Comparison of ENCODE assay signal across 8 mouse cellular contexts in genomic region chr12:106379151-106379594, GRCm38 (mm10).
DNase-seq lines count a peak whose midpoint lies in the region; ATAC-seq and TF ChIP-seq lines count a peak whose summit lies in the region.

No protein-coding gene starts in this region.

- TF ChIP-seq CTCF in spleen, adult 2 months (IDR thresholded peaks at IDR 0.05; ENCODE audit: extremely low read depth, insufficient read depth, insufficient read length, insufficient replicate concordance): peak; percentile 16; the same call in 1 of the 2 replicates
- peak; percentile 77 for TF ChIP-seq CTCF in hindbrain, postnatal 0 days (IDR thresholded peaks at IDR 0.05; ENCODE audit: low read depth)

- DNase-seq in spleen, adult 2 months (ENCODE audit: low read depth in 1 of 2, low spot score in 2 of 2): no peak
- no peak for DNase-seq in spleen, postnatal 4 days (ENCODE audit: low spot score in 2 of 2)
- DNase-seq in embryonic facial prominence, embryonic 14.5 days (ENCODE audit: low spot score): peak; percentile 51
- peak; percentile 64 for DNase-seq in hindbrain, postnatal 0 days (ENCODE audit: low spot score)
- no peak for DNase-seq in liver, embryonic 13.5 days
- DNase-seq in retina, postnatal 7 days (ENCODE audit: low read depth, low spot score): peak; percentile 23
- DNase-seq in right cerebral cortex, adult 2 months (ENCODE audit: low spot score in 2 of 2): no peak
- DNase-seq in left cerebral cortex, postnatal 14 days (ENCODE audit: low spot score in 2 of 2): no peak

- ATAC-seq in embryonic facial prominence, embryonic 14.5 days (ENCODE audit: low read depth): 0 out of 2 replicates have a peak, but pooled peaks have one; percentile 62
- peak; percentile 74; the same call in 1 of the 2 replicates for ATAC-seq in hindbrain, postnatal 0 days
- no peak for ATAC-seq in liver, embryonic 13.5 days (ENCODE audit: low read depth)

- H3K4me1 ChIP-seq in spleen, adult 2 months (ENCODE audit: control insufficient read depth, insufficient read depth, insufficient read length): no peaks in the 10 kb centered on the region
- no peaks in the 10 kb centered on the region for H3K4me1 ChIP-seq in embryonic facial prominence, embryonic 14.5 days (ENCODE audit: control insufficient read depth, insufficient read depth, low read length)
- 0 out of 2 replicates have a peak, but pooled peaks cover 4% of the 10 kb centered on the region for H3K4me1 ChIP-seq in hindbrain, postnatal 0 days (ENCODE audit: insufficient read depth, low read length)
- no peaks in the 10 kb centered on the region for H3K4me1 ChIP-seq in liver, embryonic 13.5 days (replicated peaks)

- peak overlapping the region; percentile 46 for H3K4me2 ChIP-seq in embryonic facial prominence, embryonic 14.5 days (ENCODE audit: low read depth, low read length)
- H3K4me2 ChIP-seq in hindbrain, postnatal 0 days (ENCODE audit: low read depth, low read length): peak overlapping the region; percentile 53
- H3K4me2 ChIP-seq in liver, embryonic 13.5 days: peak overlapping the region; percentile 46

- intact Hi-C loops in left cerebral cortex, postnatal 14 days (cut with DNase I): loop anchor here (5.0 to 10.0 kb wide), 2 partner anchors 74 to 98 kb away; no protein-coding TSS in a partner anchor

- no peaks in the 10 kb centered on the region for H3K27me3 ChIP-seq in spleen, adult 2 months (ENCODE audit: control insufficient read depth, insufficient read depth, low read length)
- peaks cover 11% of the 10 kb centered on the region for H3K27me3 ChIP-seq in embryonic facial prominence, embryonic 14.5 days (replicated peaks; ENCODE audit: control insufficient read depth, insufficient read depth, low read length)
- 0 out of 2 replicates have a peak, but pooled peaks cover 4% of the 10 kb centered on the region for H3K27me3 ChIP-seq in hindbrain, postnatal 0 days (ENCODE audit: insufficient read depth, low read length)
- H3K27me3 ChIP-seq in liver, embryonic 13.5 days: peaks cover 11% of the 10 kb centered on the region; the same call in 1 of the 2 replicates

- no peak overlapping the region for H3K4me3 ChIP-seq in spleen, adult 2 months (ENCODE audit: extremely low read depth, insufficient read depth, insufficient read length)
- H3K4me3 ChIP-seq in embryonic facial prominence, embryonic 14.5 days (ENCODE audit: low read depth, low read length): peak overlapping the region; percentile 29
- H3K4me3 ChIP-seq in hindbrain, postnatal 0 days (ENCODE audit: low read length): peak overlapping the region; percentile 24
- no peak overlapping the region for H3K4me3 ChIP-seq in liver, embryonic 13.5 days (replicated peaks)

- 7% methylated on average over 14 of the region's 14 CpGs for WGBS in spleen, adult 2 months
- 2% methylated on average over 14 of the region's 14 CpGs for WGBS in embryonic facial prominence, embryonic 14.5 days
- WGBS in hindbrain, postnatal 0 days: 2% methylated on average over 14 of the region's 14 CpGs
- WGBS in liver, embryonic 13.5 days (ENCODE audit: insufficient replicate concordance): 6% methylated on average over 14 of the region's 14 CpGs

- H3K36me3 ChIP-seq in spleen, adult 2 months (ENCODE audit: control insufficient read depth, insufficient read depth, low read length): no peaks in the 10 kb centered on the region
- no peaks in the 10 kb centered on the region for H3K36me3 ChIP-seq in embryonic facial prominence, embryonic 14.5 days (ENCODE audit: control insufficient read depth, insufficient read depth, low read length)
- no peaks in the 10 kb centered on the region for H3K36me3 ChIP-seq in hindbrain, postnatal 0 days (ENCODE audit: insufficient read depth, low read length)
- H3K36me3 ChIP-seq in liver, embryonic 13.5 days: no peaks in the 10 kb centered on the region

- peak overlapping the region; percentile 19; the same call in 1 of the 2 replicates for H3K9ac ChIP-seq in embryonic facial prominence, embryonic 14.5 days (ENCODE audit: low read depth, low read length)
- no peak overlapping the region for H3K9ac ChIP-seq in hindbrain, postnatal 0 days (replicated peaks; ENCODE audit: low read length)
- H3K9ac ChIP-seq in liver, embryonic 13.5 days: no peak overlapping the region

- no peak for TF ChIP-seq POLR2A in spleen, adult 2 months (IDR thresholded peaks at IDR 0.05; ENCODE audit: low read depth, low read length)

- no peak overlapping the region for H3K27ac ChIP-seq in spleen, adult 2 months (ENCODE audit: insufficient read depth, low read length)
- no peak overlapping the region for H3K27ac ChIP-seq in embryonic facial prominence, embryonic 14.5 days (replicated peaks; ENCODE audit: low read depth, low read length)
- H3K27ac ChIP-seq in hindbrain, postnatal 0 days: no peak overlapping the region
- no peak overlapping the region for H3K27ac ChIP-seq in liver, embryonic 13.5 days

- H3K9me3 ChIP-seq in embryonic facial prominence, embryonic 14.5 days (ENCODE audit: control insufficient read depth, low read length): no peaks in the 10 kb centered on the region
- H3K9me3 ChIP-seq in hindbrain, postnatal 0 days (ENCODE audit: low read length): no peaks in the 10 kb centered on the region
- H3K9me3 ChIP-seq in liver, embryonic 13.5 days (replicated peaks): no peaks in the 10 kb centered on the region

Comparison
In these comparisons a context has a peak if more than half of its experiments do, and no peak if none do; other contexts are left out.
1. DNase-seq: peak in embryonic facial prominence, embryonic 14.5 days (single experiment), hindbrain, postnatal 0 days (single experiment) and retina, postnatal 7 days (single experiment); none in spleen, adult 2 months (0 of 2), spleen, postnatal 4 days (0 of 2), liver, embryonic 13.5 days (single experiment), right cerebral cortex, adult 2 months (0 of 2) and left cerebral cortex, postnatal 14 days (0 of 2).
2. H3K4me3 ChIP-seq: peak in embryonic facial prominence, embryonic 14.5 days (single experiment) and hindbrain, postnatal 0 days (single experiment); none in spleen, adult 2 months (single experiment) and liver, embryonic 13.5 days (single experiment).
3. Peak in every context shown above with its lines, with median percentiles within 50 percentile points of each other: H3K4me2 ChIP-seq.